Mouse (Mus musculus): Measurements from ENCODE around the gene Anapc7. TPM values are rescaled to one million over a fixed set of nuclear protein-coding genes. Genes with fewer than 3 reads are reported as not detected.

Gene Anapc7
- total RNA-seq (2017) = 34.5 and 44.0 TPM in 2 replicates

DNA sequence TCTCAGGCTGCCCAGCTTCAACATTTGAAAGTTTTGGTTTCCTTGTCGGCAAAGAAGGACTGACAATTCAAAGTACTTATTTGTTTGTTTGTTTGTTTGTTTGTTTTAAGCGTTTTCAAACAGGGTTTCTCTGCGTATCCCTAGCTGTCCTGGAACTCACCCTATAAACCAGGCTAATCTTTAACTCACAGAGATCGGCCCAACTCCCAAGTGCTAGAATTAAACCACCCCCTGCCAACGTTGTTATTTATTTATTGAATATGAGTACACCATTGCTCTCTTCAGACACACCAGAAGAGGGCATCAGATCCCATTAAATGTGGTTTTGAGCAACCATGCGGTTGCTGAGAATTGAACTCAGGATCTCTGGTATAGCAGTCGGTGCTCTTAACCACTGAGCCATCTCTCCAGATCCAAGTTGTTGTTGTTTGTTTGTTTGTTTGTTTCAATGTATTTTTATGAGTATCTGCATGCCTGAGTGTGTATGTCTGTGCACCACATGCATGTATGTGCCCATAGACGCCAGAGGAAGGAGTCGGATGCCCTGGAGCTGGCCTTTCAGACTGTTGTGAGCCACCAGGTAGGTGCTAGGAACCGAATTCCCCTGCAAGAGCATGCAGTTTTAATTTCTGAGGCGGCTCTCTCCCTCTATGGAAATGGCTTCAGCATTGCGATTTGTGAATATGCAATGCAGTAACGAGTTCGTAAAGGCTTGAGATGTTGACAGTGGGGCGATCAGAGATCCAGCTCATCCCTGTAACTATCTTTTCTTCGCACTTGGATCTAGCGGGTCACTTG, at the start of gene Anapc7:
Gene Anapc7 (plus strand): TSS at position 423 of the 798 bp plus-strand sequence.
- ATAC-seq (replicated peaks; ENCODE audit: low read depth, poor library complexity, severe bottlenecking) = peak; percentile 15; the same call in 1 of the 2 replicates

DNA sequence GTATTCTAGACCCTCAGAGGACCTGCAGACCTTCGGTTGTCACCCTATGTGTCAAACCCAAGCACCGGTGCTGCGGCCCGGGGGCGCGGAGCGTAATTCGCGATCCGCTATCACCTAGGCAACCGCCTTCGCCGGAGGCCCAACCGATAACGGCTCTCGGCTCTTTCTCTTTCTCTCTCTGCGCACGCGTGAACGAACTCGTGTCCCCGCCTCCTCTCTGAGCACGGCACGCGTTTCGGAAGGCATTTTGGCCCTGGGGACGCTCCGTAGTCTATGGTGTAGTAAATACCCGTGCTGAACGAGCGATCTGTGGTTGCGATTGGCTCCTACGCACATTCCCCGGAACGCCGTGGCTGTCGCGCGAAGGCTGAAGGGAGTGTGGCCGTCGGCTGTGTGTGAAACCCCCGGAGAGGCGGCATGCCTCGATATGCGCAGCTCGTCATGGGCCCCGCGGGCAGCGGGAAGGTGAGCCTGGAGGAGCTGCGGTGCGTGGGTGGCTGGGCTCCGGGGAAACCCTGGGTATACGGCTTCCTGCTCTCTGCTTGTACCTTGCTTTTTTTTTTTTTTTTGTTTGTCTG, 49.2 kb upstream of the Anapc7 start, which contains the start of gene Fam216a:
Gene Fam216a (minus strand): TSS at position 173 of the 578 bp plus-strand sequence.
- ATAC-seq (replicated peaks; ENCODE audit: low read depth, poor library complexity, severe bottlenecking) = peak; percentile 94

DNA sequence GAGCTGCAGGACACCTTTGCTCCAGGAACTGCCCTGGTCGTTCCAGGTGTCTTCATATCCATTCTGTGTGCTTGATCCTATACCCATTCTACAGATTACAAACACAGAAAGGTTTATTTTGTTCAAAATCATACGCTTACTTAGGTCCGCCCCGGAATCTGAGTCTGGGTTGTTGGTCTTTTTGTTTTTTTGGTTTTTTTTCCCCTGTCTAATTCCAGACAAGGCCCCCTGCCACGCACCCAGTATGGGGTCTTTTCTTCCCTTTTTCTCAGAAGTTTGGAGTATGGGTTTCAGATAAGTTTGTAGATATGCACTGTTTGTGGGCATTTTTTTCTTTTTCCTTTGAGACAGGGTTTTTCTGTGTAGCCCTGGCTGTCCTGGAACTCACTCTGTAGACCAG, 48.6 kb upstream of the Anapc7 start:
- ATAC-seq (replicated peaks; ENCODE audit: low read depth, poor library complexity, severe bottlenecking) = no peak

DNA sequence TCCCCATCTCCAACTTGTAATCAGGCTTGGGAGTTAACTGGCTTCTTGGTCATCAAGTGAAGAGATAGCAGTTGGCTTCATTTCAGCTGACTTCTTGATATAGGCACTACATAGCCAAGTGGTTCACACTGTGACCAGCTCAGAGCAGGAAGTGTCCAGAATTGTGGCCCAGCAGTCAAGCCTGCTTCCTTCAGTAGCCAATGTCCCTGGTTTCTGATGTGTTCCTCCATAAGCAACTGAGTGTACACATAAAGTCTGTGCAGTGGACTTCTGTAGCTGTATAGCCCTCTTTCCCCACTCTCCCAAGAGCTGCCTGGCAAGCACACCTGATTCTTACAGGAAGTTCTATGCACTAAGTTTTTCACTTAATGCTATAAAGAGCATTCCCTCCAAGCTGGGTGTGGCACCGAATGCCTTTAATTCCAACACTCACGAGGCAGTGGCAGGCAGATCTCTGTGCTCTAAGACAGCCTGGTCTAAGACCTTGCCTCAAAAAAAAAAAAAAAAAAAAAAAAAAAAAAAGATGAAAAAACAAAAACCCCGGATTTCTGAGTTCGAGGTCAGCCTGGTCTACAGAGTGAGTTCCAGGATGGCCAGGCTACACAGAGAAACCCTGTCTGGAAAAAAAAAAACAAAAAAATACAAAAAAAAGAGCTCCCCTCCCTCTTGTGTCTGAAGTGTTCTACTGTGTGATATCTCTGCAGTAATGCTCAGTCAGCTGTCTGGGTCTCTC, 44.2 kb upstream of the Anapc7 start:
- ATAC-seq (replicated peaks; ENCODE audit: low read depth, poor library complexity, severe bottlenecking) = no peak

DNA sequence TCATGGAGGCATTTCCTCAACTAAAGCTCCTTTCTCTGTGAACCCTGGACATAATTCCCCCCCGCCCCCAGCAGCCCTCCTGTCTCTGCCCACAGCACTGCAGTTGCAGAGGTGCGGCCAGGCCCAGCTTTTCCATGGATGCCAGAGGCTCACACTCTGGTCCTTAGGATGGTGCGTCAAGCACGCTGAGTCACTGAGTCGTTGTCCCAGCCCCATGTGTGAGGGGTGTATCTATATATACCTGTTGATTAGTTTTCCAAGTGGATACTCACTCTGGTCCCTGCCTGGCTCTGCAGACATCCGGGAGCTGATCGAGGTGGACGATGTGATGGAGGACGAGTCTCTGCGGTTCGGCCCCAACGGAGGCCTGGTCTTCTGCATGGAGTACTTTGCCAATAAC, 43.3 kb upstream of the Anapc7 start:
- no peak for ATAC-seq (replicated peaks; ENCODE audit: low read depth, poor library complexity, severe bottlenecking)

DNA sequence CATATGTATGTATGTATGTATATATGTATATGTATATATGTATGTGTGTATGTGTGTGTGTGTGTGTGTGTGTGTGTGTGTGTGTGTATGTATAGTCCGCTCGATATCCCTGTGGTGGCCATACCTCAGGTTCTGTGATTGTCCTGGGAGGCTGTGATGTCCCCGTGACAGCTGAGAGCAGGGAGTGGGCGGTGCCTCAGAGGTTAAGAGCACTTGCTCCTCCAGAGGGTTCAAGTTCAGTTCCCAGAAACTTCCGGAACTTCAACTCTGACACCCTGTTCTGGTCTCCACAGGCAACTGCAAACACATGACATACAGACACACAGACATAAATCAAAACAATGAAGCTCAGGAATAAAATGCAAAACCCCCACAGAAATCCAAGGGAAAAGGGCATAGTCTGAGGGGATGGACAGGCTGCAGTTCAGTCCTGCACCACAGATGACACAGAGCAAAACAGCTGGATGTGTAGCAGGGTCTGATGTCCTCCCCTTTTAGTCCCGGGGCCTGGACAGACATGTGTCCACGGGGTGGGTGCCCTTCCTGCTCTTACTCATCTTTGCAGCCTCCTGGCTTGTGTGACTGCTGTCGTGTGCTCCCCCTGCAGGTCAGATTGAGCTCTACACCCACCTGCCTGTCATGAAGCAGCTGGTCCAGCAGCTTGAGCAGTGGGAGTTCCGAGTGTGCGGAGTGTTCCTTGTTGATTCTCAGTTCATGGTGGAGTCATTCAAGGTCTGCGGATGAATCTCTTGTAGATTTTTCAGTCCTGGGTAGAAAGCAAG, 41.9 kb upstream of the Anapc7 start:
- peak; percentile 96 for ATAC-seq (replicated peaks; ENCODE audit: low read depth, poor library complexity, severe bottlenecking)

DNA sequence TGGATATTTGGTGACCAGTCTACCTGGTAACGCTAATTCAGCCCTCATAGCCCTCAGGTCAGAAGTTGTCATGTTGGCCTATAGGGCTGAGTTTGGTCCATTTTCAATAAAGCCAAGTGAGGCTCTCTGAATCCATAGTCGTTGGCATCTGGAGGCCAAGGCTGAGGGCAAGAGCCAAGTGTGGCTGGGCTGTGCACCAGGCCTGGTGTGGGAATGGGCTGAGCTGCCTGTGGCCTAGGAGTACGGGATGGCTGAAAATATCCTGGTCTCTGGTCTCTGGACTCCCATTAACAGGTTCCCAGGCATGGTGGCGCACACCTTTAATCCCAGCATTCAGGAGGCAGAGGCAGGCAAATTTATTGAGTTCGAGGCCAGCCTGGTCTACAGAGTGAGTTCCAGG, 31.5 kb upstream of the Anapc7 start:
- no peak for ATAC-seq (replicated peaks; ENCODE audit: low read depth, poor library complexity, severe bottlenecking)

DNA sequence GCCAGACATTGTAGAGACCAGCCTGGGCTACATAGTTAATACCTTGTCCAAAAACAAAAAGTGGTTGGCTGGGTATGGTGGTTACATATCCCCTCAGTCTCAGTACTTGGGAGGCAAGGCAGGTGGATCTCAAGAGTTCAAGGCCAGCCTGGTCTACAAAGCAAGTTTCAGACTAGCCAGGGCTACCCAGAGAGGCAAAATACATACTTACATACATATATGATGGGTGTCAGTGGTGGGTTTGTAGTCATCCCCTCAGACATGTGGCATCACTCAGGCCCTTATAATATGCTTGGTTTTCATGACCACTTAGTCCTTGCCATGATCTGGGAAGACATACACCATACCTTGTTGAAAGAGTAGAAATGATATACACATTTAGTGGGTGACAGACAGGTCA, 30.8 kb upstream of the Anapc7 start:
- ATAC-seq (replicated peaks; ENCODE audit: low read depth, poor library complexity, severe bottlenecking) = no peak

DNA sequence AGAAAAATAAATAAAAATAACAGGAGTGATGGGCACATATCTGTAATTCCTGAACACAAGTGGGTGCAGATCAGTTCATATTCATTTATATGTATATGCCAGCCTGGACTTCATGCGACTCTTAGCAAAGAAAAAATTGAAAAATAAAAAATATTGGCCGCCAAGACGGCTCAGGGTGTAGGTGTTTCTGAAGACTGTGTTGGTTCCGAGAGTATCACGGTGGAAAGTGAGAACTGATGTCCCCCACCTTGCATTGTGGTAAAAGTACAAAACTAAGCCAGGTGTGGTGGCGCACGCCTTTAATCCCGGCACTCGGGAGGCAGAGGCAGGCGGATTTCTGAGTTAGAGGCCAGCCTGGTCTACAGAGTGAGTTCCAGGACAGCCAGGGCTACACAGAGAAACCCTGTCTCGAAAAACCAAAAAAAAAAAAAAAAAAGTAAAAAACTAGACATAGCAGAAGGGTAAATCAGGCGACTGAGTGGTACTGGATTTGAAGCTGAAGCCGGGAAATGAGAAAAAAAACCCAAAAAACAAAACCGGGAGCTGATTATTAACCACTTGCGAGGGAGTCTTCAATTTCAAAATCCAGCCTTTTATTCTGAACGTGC, 30.2 kb upstream of the Anapc7 start:
- no peak for ATAC-seq (replicated peaks; ENCODE audit: low read depth, poor library complexity, severe bottlenecking)

DNA sequence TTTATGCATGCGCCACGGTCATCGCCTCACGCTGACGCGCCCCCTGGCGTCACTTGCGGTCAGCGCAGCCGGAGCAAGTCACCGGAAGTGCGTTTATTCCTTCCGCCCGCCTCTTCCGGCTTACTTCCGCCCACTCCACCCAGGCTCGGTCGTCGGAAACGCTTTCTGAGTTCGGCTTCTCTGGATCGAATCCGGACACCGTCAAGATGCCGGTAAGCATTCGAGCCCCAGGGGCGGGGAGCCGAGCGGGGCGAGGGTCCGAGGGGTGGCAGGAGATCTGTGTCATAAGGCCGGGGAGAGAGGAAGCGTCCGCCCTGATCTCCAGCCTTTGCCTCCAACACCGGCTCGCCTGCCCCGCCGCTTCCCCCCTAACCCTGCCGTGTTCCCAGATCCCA, 29.7 kb upstream of the Anapc7 start, which contains the start of gene Arpc3:
Gene Arpc3 (plus strand): TSS at position 93 of the 395 bp plus-strand sequence.
- ATAC-seq (replicated peaks; ENCODE audit: low read depth, poor library complexity, severe bottlenecking) = peak; percentile 91

DNA sequence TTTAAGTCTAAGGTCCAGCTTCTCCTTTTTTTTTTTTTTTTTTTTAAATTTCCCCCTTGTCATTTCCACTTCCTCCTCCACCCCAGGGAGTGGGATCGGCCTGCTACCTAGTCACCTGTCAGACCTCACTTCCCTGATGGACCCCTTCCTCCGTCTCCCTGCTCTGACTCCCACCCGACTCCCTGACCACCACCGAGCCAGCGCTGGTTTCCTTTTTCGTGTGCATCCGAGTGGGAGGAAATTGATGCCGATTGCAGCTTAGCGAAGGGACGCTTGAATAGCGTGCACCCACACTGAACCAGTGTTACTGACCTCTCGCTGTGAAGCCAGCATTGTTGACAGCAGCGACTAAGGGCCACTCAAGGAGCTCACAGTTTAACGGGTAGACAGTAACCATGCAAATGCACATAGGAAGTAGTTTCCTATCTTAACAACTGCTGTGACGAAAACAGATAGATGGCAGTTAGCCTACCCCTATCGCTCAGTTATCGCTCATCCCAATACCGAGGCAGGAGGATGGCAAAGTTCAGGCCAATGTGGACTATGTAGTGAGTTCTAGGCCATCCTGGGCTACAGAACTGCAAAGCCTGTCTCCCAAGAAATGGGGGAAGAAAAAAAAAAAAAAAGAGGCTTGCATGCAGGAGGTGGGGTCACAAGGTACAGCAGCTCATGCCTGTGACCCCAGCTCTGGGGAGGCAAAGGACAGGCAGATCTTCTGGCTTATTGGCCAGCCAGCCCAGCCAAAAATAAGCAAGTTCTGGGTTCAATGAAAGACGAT, 29.1 kb upstream of the Anapc7 start:
- peak; percentile 34 for ATAC-seq (replicated peaks; ENCODE audit: low read depth, poor library complexity, severe bottlenecking)

DNA sequence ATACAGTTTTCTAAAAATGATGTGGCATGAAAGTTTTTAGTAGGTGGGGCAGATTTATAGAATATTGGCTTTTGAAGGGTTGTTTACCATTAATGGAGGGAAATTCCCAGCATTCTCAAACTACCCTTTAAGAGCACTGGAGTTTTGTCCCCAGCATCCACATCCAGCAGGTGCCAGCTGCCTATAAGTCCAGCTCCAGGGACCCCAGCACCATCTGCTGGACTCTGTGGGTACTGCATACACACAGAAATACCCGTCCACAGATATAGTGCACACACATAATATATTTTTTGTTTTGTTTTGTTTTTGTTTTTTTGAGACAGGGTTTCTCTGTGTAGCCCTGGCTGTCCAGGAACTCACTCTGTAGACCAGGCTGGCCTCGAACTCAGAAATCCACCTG, 27.6 kb upstream of the Anapc7 start:
- peak; percentile 53; the same call in 1 of the 2 replicates for ATAC-seq (replicated peaks; ENCODE audit: low read depth, poor library complexity, severe bottlenecking)

DNA sequence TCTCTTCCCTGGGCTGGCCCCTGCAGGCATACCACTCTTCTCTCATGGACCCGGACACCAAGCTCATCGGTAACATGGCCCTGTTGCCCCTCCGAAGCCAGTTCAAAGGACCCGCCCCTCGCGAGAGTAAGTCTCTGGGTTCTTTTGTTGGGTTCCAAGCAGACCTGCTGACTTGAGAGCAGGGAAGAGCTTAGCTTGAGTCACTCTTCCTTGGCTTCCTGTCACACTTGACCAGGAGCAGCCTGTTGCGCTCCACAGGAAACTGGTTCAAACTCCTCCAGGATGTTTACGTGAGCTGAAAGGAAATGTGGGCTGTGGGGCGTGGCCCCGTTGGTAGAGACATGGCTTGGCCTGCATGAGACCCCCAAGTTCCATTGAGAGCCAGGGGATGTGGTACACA, 24.7 kb upstream of the Anapc7 start:
- ATAC-seq (replicated peaks; ENCODE audit: low read depth, poor library complexity, severe bottlenecking) = peak; percentile 50

DNA sequence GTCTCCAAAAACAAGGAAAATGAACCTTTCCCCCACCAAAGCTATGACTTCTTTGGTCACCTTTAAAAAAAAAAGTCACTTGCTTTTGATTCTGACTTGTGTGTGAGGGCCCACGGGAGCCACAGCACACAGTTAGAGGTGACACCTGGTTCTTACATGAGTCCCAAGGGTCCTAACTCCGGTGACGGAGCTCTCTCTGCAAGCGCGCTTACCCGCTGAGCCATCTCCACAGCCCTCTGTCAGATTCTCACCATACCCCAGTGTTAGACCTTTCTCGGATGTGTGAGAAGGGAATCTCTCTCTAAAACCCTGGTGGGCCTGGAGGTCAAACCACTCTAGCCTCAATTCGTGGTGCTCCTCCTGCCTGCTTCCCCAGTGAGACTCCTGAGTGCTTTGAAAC, 24.0 kb upstream of the Anapc7 start:
- no peak for ATAC-seq (replicated peaks; ENCODE audit: low read depth, poor library complexity, severe bottlenecking)

DNA sequence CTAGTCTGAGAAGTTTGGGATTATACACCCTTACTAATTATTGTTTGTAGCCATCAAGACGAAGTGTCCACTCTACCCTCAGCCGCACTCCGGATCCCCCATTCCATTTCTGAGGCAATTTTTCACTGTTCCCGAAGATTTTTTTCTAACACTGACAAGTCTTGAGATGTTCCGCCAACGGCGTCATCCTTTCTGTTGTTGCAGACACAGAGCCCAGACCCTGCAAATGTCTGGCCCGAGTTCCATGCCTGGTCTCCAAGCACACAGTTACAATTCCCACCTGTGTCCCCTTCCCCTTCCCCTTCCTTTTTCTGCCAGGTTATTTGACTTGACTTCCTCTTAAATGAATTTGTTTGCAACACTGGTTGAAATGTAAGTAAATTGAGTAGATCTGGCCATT, 21.6 kb upstream of the Anapc7 start:
- ATAC-seq (replicated peaks; ENCODE audit: low read depth, poor library complexity, severe bottlenecking) = no peak

DNA sequence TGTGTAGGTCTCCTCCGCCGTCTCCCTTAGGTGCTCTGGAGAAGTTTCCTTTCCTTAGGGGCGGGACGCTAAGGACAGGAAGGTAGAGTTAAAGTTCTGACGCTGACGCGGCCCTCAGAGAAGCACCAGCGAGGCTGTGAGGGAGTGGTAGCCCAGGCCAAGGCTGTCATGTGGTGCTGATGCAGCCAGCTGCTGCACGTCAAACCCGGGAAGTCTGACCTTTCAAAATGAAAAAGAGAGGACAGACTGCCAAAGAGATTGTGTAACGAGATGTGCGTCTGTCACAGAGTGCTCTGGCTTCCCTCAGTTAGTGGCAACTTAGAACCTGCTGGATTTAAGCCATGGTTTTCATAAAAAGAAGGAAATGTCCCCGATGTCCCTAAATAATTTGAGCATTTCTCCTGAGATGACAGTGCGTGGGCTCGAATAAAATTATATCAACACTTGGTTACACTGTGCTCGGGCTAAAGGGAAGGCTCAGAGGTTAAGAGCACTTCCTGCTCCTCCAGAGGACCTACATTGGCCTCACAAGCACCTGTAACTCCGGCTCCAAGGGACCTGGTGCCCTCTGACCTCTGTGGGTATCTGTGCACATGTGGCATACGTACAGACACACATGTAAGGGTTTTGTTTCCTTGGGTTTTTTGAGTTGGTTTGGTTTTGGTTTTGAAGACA, 20.7 kb upstream of the Anapc7 start:
- ATAC-seq (replicated peaks; ENCODE audit: low read depth, poor library complexity, severe bottlenecking) = no peak

DNA sequence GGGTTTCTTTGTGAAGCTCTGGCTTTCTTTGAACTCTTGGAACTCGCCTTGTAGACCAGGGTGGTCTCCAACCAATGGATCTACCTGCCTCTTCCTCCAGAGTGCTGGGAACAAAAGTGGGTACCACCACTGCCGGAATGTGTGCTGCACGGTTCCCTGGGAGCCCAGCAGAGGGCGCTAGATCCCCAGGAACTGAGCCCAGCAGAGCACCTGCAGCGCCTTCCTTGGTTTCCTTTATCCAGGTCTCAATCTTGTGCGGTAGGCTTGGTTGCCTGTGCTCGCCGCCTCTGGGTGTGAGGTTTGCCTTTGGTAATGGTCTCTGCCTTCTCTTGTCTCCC, 20.2 kb upstream of the Anapc7 start:
- peak; percentile 51 for ATAC-seq (replicated peaks; ENCODE audit: low read depth, poor library complexity, severe bottlenecking)

DNA sequence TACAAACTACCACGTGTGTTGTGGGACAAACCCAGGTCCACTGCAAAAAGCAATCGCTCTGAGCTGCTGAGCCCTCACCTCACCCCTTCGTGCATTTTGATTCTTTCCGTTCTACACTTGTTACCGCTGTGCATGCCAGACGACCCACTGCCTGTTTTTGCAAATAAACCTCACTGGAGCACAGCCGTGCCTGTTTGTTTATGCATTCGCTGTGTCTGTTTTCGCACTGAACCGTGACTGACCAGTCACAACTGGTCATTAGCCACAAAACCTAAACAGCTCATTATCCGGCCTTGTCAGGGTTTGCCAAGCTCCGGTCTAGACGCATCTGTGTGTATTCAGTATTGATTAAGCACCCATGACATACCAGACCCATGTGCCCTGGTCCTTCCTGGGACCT, 19.3 kb upstream of the Anapc7 start:
- ATAC-seq (replicated peaks; ENCODE audit: low read depth, poor library complexity, severe bottlenecking) = no peak

DNA sequence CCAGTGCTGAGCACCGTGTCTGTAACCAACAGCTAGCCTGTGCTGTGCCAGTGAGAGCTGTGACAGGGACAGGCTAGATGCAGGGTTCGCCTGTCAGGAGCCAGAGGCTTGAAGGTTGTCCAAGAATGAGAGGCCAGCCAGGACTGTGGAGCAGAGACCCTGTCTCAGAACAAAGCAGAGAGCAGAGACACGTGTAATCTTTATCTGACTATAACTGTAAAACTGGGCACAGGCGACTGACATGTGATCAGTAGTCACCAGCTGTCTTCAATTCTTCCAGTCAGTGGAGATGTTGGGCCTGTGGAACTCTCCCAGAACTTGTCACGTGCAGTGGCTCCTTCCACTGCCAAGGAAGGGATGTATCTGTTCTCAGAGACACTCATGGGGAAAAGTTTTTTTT, 18.7 kb upstream of the Anapc7 start:
- no peak for ATAC-seq (replicated peaks; ENCODE audit: low read depth, poor library complexity, severe bottlenecking)
